Mouse (Mus musculus) limb, embryonic 14.5 days (tissue): Measurements from ENCODE around the gene Epha1. TPM values are rescaled to one million over a fixed set of nuclear protein-coding genes. Genes with fewer than 3 reads are reported as not detected.

Experiments
- ATAC-seq: fragments of 200-750 bp; cut with Nextera tagmentation; 2 replicates; pipeline ENCODE4 v1.8.0; 2017; ENCODE audit warnings: low read depth, moderate number of reproducible peaks, moderate TSS enrichment; ENCODE audit not compliant: low FRiP score
- DNase-seq: peaks from one replicate; pipeline ENCODE4 v3.0.0-alpha.2; 2015; ENCODE audit warnings: low spot score
- H3K27ac ChIP-seq: fragments of 300-500 bp; sonication (generic); replicated peaks from 2 replicates; pipeline ENCODE4 v1.5.1; 2014; ENCODE audit warnings: low read depth, mild to moderate bottlenecking, low read length, moderate library complexity, mixed read lengths
- H3K27me3 ChIP-seq: fragments of 300-500 bp; sonication (generic); 2 replicates; pipeline ENCODE4 v1.6.1; 2014; ENCODE audit warnings: low read length, mixed read lengths; ENCODE audit not compliant: control insufficient read depth, insufficient read depth
- H3K36me3 ChIP-seq: fragments of 300-500 bp; sonication (generic); 2 replicates; pipeline ENCODE4 v1.6.1; 2014; ENCODE audit warnings: mild to moderate bottlenecking, low read length, moderate library complexity, mixed read lengths; ENCODE audit not compliant: control insufficient read depth, insufficient read depth
- H3K4me1 ChIP-seq: fragments of 300-500 bp; sonication (generic); 2 replicates; pipeline ENCODE4 v1.6.1; 2014; ENCODE audit warnings: antibody characterized with exemption, low read length, mixed read lengths; ENCODE audit not compliant: control insufficient read depth, insufficient read depth
- H3K4me2 ChIP-seq: fragments of 300-500 bp; sonication (generic); replicated peaks from 2 replicates; pipeline ENCODE4 v1.6.1; 2014; ENCODE audit warnings: low read depth, mild to moderate bottlenecking, low read length, moderate library complexity; ENCODE audit not compliant: severe bottlenecking
- H3K4me3 ChIP-seq: fragments of 300-500 bp; sonication (generic); replicated peaks from 2 replicates; pipeline ENCODE4 v1.5.1; 2014; ENCODE audit warnings: low read length
- H3K9ac ChIP-seq: fragments of 300-500 bp; sonication (generic); 2 replicates; pipeline ENCODE4 v1.6.1; 2014; ENCODE audit warnings: mild to moderate bottlenecking, low read depth, low read length, moderate library complexity; ENCODE audit not compliant: severe bottlenecking
- H3K9me3 ChIP-seq: fragments of 300-500 bp; sonication (generic); 2 replicates; pipeline ENCODE4 v1.6.1; 2016; ENCODE audit warnings: low read length; ENCODE audit not compliant: control insufficient read depth
- POLR2A ChIP-seq: fragments of 200-500 bp; IDR thresholded peaks from 2 replicates; pipeline ENCODE4 v1.8.0; 2012; ENCODE audit warnings: inconsistent platforms, mild to moderate bottlenecking, moderate library complexity, borderline replicate concordance; ENCODE audit not compliant: insufficient read depth, insufficient read length; ENCODE audit errors: extremely low read depth
- WGBS: fragments of 180-500 bp; shearing (Covaris S2); extraction: QIAGEN DNeasy Blood & Tissue Kit; methylation state at CpG from one replicate; pipeline ENCODE4 v1.1.7; 2014; 5-methylcytosine and 5-hydroxymethylcytosine counted together
- polyA plus RNA-seq, 2 experiments: library from polyadenylated mRNA; depleted of rRNA in 1 of 2; stranded (reverse) in 1 of 2; unstranded in 1 of 2; fragments of >200 nt; fragmentation: Nextera tagmentation in 1 of 2; extraction: Ambion mirVana in 1 of 2; gene quantifications; 2 replicates each; pipeline versions ENCODE4 v1.2.1 to v1.2.3; 2012 to 2014

Gene Epha1
- polyA plus RNA-seq, 2 experiments, result 7.4 to 18.3 TPM

DNA sequence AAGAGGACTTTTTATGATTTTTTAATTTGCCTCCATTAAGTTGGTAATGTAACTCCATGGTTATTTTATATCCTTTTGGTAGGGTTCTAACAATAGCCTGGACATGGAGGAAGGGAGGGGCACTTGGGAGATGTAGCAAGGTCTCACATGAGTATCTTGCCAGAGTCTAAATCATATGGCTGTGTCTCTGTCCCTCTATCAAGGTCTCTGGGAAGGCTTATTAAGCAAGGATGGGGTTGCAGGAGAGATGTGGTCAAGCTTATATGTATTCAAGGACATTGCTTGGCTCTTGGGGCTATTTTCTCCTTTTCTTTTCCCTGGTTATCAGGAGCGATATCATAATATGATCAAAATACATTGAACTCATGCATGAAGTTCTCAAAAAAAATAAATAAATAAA lies 25.9 kb upstream of the Epha1 start:
- H3K4me1 ChIP-seq, result no peaks in the 10 kb centered on the region
- DNase-seq, result no peak
- H3K4me2 ChIP-seq, result no peak overlapping the region
- H3K36me3 ChIP-seq, result no peaks in the 10 kb centered on the region
- H3K9me3 ChIP-seq, result no peaks in the 10 kb centered on the region
- H3K4me3 ChIP-seq, result no peak overlapping the region
- H3K9ac ChIP-seq, result no peak overlapping the region
- ATAC-seq, result no peak
- no peaks in the 10 kb centered on the region for H3K27me3 ChIP-seq
- WGBS, result 96% methylated on average over 1 of the region's 1 CpGs
- no peak for TF ChIP-seq POLR2A
- H3K27ac ChIP-seq, result no peak overlapping the region

DNA sequence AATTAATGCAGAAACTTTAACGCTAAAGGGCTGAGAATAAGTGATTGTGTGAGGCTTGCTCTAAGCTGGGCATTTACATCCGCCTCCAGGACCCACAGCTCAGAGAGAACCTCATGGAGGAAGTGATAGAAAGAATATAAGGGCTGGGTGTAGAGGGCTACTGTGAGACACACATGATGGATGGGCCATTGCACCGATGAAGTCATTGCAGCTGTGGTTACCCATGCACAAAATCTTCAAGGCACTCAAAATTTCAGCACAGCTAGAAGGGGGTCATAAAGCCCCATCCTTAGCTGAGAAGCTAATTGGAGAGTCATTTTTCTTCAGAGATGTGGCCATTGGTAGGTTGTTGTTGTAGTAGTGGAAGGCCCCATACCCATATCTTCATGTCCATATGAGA lies 25.2 kb upstream of the Epha1 start:
- H3K27ac ChIP-seq, result no peak overlapping the region
- TF ChIP-seq POLR2A, result no peak
- no peaks in the 10 kb centered on the region for H3K9me3 ChIP-seq
- H3K36me3 ChIP-seq, result no peaks in the 10 kb centered on the region
- H3K27me3 ChIP-seq, result no peaks in the 10 kb centered on the region
- DNase-seq (no peak), ATAC-seq (no peak)
- no peaks in the 10 kb centered on the region for H3K4me1 ChIP-seq
- no peak overlapping the region for H3K4me3 ChIP-seq
- H3K4me2 ChIP-seq, result no peak overlapping the region
- WGBS, result 79% methylated on average over 3 of the region's 3 CpGs
- no peak overlapping the region for H3K9ac ChIP-seq

DNA sequence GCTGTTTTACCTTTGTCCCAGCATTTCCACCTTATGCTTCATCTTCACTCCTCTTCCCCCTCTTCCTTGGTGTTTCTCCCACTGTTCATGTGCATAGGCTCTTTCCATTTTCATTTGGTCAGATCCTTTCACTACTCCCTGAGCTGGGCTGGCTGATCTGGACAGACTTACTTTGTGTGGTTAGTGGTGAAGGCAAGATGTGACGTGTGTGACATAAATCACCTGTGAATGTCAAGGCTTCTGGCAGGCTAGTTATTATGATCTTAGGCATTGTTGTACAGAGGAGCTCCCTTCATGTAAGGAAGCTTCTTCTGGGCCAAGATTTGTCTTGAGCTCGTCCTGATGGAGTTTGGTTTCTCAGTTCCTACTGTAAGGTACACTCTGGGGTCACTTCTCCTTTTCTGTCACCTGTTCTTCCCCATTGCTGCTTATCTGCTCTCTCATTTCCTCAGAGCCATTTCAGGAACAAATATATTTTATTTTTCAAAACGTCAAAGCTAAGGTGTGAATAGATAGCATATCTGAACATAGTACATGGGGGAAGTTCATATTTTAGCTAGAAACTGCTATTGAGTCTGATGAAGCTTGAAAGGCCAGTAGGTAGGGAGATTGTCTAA lies 24.1 kb upstream of the Epha1 start:
- DNase-seq (no peak), ATAC-seq (no peak)
- Histone ChIP-seq H3K27ac (no peak overlapping the region), H3K27me3 (no peaks in the 10 kb centered on the region), H3K36me3 (no peaks in the 10 kb centered on the region), H3K9ac (no peak overlapping the region), H3K4me3 (no peak overlapping the region), H3K4me1 (no peaks in the 10 kb centered on the region), H3K4me2 (no peak overlapping the region), H3K9me3 (no peaks in the 10 kb centered on the region)
- no peak for TF ChIP-seq POLR2A
- WGBS, result 71% methylated on average over 3 of the region's 3 CpGs

DNA sequence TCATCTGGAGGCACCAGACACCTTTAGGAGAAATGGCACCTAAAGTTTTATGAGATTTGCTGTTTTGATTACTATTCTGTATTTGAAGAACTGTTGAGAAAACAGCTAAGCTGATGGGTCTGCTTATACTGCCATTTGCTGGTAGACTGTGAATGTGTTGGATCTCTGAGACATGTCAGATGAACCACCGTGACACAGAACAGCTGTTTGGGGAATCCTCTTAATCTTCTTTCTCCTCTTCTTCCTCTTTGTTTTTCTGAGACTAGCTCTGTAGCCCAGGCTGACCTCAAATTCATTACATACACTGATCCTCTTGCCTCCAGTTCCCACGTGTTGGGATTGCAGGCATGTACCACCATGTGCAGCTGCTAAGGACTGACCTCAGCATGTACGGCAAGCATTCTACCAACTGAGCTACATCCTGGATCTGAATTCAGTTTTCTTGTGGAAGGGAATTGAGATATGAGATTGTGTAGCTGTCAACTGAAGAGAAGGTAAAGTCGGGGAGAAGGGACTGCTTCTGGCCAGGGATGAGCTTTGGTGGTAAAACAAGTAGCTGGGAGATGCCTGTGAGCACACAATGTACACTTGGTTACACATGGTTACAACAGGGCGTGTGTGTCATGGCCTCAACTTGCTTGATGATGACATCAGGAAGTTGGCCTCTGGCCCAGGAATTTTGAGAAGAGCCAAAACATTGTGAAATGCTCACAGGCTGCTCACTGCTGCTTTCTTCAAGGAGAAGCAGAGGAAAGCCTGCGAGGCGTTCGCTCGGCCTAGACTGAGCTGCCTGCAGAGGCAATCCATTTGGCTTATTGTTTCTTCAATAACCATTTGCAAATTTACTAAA lies 23.1 kb upstream of the Epha1 start:
- no peak for TF ChIP-seq POLR2A
- no peak overlapping the region for H3K4me3 ChIP-seq
- no peaks in the 10 kb centered on the region for H3K36me3 ChIP-seq
- H3K9me3 ChIP-seq, result no peaks in the 10 kb centered on the region
- peak; percentile 47; the same call in 1 of the 2 replicates for ATAC-seq
- H3K4me2 ChIP-seq, result no peak overlapping the region
- H3K9ac ChIP-seq, result no peak overlapping the region
- H3K4me1 ChIP-seq, result no peaks in the 10 kb centered on the region
- no peaks in the 10 kb centered on the region for H3K27me3 ChIP-seq
- 66% methylated on average over 9 of the region's 9 CpGs for WGBS
- peak; percentile 69 for DNase-seq
- no peak overlapping the region for H3K27ac ChIP-seq

DNA sequence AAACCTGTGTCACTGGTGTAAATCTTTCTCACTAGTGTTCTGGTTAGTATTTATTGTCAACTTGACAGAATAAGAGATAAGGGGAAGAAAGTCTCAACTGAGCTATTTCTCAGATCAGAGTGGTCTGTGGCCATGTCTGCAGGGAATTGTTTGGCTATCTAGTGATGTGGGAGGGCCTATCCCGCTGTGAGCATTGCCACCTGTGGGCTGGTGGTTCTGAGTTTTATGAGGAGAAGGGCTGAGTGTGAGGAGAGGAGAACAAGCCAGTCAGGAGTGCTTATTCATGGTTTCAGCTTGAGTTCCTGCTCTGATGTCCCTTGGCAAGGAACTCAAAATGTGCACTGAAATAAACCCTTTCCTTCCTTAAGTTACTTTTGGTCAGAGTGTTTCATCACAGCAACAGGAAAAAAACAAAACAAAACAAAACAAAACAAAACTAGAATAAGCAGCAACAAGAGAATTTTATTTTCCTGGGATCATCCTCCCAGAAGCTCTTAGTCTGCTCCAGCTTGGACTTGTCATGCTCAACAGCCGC lies 18.8 kb upstream of the Epha1 start:
- Histone ChIP-seq H3K27me3 (no peaks in the 10 kb centered on the region), H3K4me3 (no peak overlapping the region), H3K4me2 (no peak overlapping the region), H3K9ac (no peak overlapping the region), H3K27ac (no peak overlapping the region), H3K4me1 (no peaks in the 10 kb centered on the region), H3K36me3 (no peaks in the 10 kb centered on the region), H3K9me3 (no peaks in the 10 kb centered on the region)
- no peak for TF ChIP-seq POLR2A
- ATAC-seq (no peak), DNase-seq (no peak)
- 17% methylated on average over 2 of the region's 2 CpGs for WGBS
